Mouse (Mus musculus): Measurements from ENCODE around the gene Cactin. TPM values are rescaled to one million over a fixed set of nuclear protein-coding genes. Genes with fewer than 3 reads are reported as not detected.

Gene Cactin
- polyA plus RNA-seq, 1 experiment from 2014 or later = 18.7 TPM

DNA sequence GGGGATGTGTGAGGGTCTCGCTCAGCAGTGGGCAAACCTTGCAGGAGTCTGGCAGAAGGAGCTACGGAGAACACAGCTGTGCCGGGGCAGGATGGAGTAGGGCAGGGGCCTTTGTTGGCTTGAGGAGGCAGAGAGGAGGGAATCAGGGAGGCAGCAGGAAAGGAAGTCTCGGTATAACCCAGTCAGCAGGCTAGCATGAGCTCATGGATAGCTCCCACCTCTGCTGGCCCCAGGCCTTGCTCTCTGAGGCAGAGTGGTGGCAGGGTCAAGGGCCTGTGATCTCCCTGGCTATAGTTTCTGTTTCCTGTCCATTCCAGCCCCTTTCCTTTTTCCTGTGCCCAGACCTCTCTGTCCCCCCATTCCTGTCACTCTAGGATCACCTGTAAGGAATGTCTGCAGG lies 18.6 kb upstream of the Cactin start:
- 67% methylated on average over 4 of the region's 4 CpGs for WGBS (ENCODE audit: insufficient replicate concordance)
- peak overlapping the region; percentile 24; the same call in 1 of the 2 replicates for H3K4me2 ChIP-seq (ENCODE audit: low read depth, low read length)
- peaks cover 77% of the 10 kb centered on the region for H3K4me1 ChIP-seq (ENCODE audit: control insufficient read depth, low read depth, low read length)
- no peak overlapping the region for H3K4me3 ChIP-seq (ENCODE audit: low read depth, low read length)
- peak overlapping the region; percentile 4; the same call in 1 of the 2 replicates for H3K27ac ChIP-seq (ENCODE audit: low read length)
- no peak for ATAC-seq (ENCODE audit: low read depth)
- H3K9me3 ChIP-seq (replicated peaks; ENCODE audit: control insufficient read depth, low read length) = no peaks in the 10 kb centered on the region
- peaks cover 11% of the 10 kb centered on the region for H3K36me3 ChIP-seq (ENCODE audit: control insufficient read depth, insufficient read depth)
- H3K27me3 ChIP-seq (ENCODE audit: control insufficient read depth, insufficient read depth, low read depth, low read length) = no peaks in the 10 kb centered on the region
- H3K9ac ChIP-seq (ENCODE audit: low read depth, low read length) = peak overlapping the region; percentile 24; the same call in 1 of the 2 replicates

DNA sequence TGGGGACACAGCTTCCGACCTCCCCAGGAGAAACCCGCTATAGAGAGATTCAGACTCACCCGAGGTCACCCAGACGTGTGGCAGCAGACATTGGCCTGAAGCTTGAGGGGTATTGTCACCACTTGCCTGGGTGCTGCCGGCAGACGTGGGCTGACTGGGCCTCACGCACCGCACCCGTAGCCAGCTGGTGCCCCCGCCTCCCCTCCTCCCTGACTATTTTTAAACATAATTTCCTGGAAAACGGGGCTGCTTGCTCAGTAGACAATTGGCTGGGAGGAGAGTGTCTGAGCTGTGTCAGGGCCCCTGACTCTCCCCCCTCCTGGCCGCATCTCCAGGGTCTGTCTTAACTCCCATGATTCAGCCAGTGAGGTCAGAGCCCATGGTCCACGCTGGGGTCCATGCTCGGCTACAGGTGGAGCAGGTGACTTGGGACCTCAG lies 18.1 kb upstream of the Cactin start:
- H3K36me3 ChIP-seq (ENCODE audit: control insufficient read depth, insufficient read depth) = peaks cover 14% of the 10 kb centered on the region
- H3K27ac ChIP-seq (ENCODE audit: low read length) = peak overlapping the region; percentile 4; the same call in 1 of the 2 replicates
- H3K4me1 ChIP-seq (ENCODE audit: control insufficient read depth, low read depth, low read length) = peaks cover 72% of the 10 kb centered on the region
- H3K4me3 ChIP-seq (ENCODE audit: low read depth, low read length) = no peak overlapping the region
- H3K27me3 ChIP-seq (ENCODE audit: control insufficient read depth, insufficient read depth, low read depth, low read length) = no peaks in the 10 kb centered on the region
- no peaks in the 10 kb centered on the region for H3K9me3 ChIP-seq (replicated peaks; ENCODE audit: control insufficient read depth, low read length)
- peak overlapping the region; percentile 24; the same call in 1 of the 2 replicates for H3K4me2 ChIP-seq (ENCODE audit: low read depth, low read length)
- 14% methylated on average over 14 of the region's 14 CpGs for WGBS (ENCODE audit: insufficient replicate concordance)
- 0 out of 2 replicates have a peak overlapping the region, but pooled peaks have one; percentile 29 for H3K9ac ChIP-seq (ENCODE audit: low read depth, low read length)
- ATAC-seq (ENCODE audit: low read depth) = no peak

DNA sequence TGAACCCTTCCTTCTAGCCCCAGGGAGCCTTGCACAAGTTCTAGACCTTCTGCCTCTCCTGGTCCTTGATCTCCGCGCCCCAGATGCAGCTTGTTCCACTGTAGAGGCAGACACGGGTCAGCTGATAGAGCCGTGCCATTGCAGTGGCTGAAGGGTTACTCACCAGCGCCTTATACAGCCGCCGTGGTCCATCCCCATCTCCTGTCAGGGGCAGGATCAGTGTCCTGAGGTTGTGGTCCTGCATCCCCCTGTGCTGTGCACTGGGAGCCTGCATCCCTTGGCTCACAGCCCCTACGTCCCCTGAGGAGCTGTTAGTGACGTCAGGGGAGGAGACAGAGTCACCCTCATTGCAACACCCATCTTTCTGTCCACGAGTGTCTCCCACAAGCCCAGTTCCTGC lies 17.6 kb upstream of the Cactin start:
- Histone ChIP-seq H3K27me3 (ENCODE audit: control insufficient read depth, insufficient read depth, low read depth, low read length) (no peaks in the 10 kb centered on the region), H3K4me2 (ENCODE audit: low read depth, low read length) (0 out of 2 replicates have a peak overlapping the region, but pooled peaks have one; percentile 24), H3K4me1 (ENCODE audit: control insufficient read depth, low read depth, low read length) (peaks cover 67% of the 10 kb centered on the region), H3K27ac (ENCODE audit: low read length) (no peak overlapping the region), H3K9me3 (replicated peaks; ENCODE audit: control insufficient read depth, low read length) (no peaks in the 10 kb centered on the region), H3K4me3 (ENCODE audit: low read depth, low read length) (no peak overlapping the region), H3K9ac (ENCODE audit: low read depth, low read length) (no peak overlapping the region), H3K36me3 (ENCODE audit: control insufficient read depth, insufficient read depth) (peaks cover 17% of the 10 kb centered on the region)
- 30% methylated on average over 10 of the region's 10 CpGs for WGBS (ENCODE audit: insufficient replicate concordance)
- no peak for ATAC-seq (ENCODE audit: low read depth)

DNA sequence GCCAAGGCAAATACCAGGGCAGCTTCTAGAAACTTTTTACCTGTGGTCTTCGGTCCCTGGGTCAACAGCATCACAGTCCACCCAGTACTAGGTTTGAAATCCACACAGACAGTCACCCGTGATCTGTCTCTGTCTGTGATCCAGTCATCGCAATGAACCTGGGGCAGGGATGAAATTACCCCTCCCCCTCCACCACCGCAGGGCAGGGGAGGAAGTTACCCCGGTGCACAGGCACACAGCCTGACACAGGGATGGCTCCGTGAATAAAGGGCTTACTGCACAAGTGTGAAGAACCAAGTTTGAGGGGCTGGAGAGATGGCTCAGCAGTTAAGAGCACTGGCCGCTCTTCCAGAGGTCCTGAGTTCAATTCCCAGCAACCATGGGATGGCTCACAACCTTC lies 17.1 kb upstream of the Cactin start:
- H3K4me2 ChIP-seq (ENCODE audit: low read depth, low read length) = no peak overlapping the region
- H3K4me3 ChIP-seq (ENCODE audit: low read depth, low read length) = no peak overlapping the region
- H3K27ac ChIP-seq (ENCODE audit: low read length) = no peak overlapping the region
- peaks cover 62% of the 10 kb centered on the region for H3K4me1 ChIP-seq (ENCODE audit: control insufficient read depth, low read depth, low read length)
- no peaks in the 10 kb centered on the region for H3K9me3 ChIP-seq (replicated peaks; ENCODE audit: control insufficient read depth, low read length)
- H3K36me3 ChIP-seq (ENCODE audit: control insufficient read depth, insufficient read depth) = peaks cover 18% of the 10 kb centered on the region
- H3K9ac ChIP-seq (ENCODE audit: low read depth, low read length) = no peak overlapping the region
- H3K27me3 ChIP-seq (ENCODE audit: control insufficient read depth, insufficient read depth, low read depth, low read length) = no peaks in the 10 kb centered on the region
- 34% methylated on average over 7 of the region's 7 CpGs for WGBS (ENCODE audit: insufficient replicate concordance)
- no peak for ATAC-seq (ENCODE audit: low read depth)

DNA sequence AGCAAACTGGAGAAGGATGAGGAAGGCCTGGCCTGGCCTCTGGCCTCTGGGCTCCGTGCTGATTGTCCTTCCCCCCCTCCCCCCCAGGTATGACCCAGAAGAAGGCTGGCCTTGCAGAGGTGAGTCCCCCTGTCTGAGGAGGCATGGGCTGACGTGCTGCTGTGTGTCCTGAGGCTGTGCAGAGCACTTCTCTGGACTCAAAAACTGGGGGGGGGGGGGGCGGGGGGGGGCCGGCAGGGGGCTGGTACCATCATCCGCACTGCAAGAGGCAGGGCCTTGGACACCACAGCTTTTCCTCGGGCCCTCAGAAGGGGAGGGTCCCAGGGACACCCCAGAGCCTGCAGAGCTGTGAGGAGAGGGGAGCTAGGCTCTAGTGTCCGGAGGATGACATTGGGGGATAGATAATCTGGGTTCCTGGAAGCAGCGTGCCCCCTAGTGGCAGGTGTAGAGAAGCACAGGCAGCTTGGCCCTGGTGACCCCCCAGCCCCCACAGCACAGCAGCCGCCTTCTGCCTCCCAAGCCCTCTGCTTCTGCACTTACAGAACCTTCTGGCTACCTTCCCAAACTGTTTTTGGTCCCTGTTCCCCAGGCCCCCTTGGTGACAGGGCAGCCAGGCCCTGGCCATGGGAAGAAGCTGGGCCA lies 16.2 kb upstream of the Cactin start:
- Histone ChIP-seq H3K36me3 (ENCODE audit: control insufficient read depth, insufficient read depth) (peaks cover 25% of the 10 kb centered on the region), H3K4me3 (ENCODE audit: low read depth, low read length) (no peak overlapping the region), H3K4me2 (ENCODE audit: low read depth, low read length) (no peak overlapping the region), H3K4me1 (ENCODE audit: control insufficient read depth, low read depth, low read length) (peaks cover 53% of the 10 kb centered on the region), H3K27ac (ENCODE audit: low read length) (no peak overlapping the region), H3K27me3 (ENCODE audit: control insufficient read depth, insufficient read depth, low read depth, low read length) (no peaks in the 10 kb centered on the region), H3K9me3 (replicated peaks; ENCODE audit: control insufficient read depth, low read length) (no peaks in the 10 kb centered on the region), H3K9ac (ENCODE audit: low read depth, low read length) (no peak overlapping the region)
- ATAC-seq (ENCODE audit: low read depth) = peak; percentile 10; the same call in 1 of the 2 replicates
- 16% methylated on average over 6 of the region's 9 CpGs for WGBS (ENCODE audit: insufficient replicate concordance)

DNA sequence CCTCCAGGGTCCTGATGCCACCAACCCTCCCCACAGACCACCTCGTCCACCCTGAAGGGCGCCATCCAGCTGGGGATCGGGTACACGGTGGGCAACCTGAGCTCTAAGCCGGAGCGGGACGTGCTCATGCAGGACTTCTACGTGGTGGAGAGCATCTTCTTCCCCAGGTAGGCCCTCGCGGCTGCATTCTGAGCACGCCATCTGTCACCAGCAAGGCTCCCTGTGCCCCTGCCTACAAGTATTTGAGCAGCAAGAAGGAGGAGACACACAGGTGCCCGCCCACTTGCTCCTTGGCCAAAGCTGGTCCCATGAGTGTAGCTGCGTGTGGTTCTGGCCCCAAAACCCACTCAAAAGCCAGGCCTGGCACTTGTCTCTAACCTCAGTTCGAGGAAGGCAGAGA lies 15.2 kb upstream of the Cactin start:
- no peaks in the 10 kb centered on the region for H3K9me3 ChIP-seq (replicated peaks; ENCODE audit: control insufficient read depth, low read length)
- H3K36me3 ChIP-seq (ENCODE audit: control insufficient read depth, insufficient read depth) = peaks cover 25% of the 10 kb centered on the region
- H3K9ac ChIP-seq (ENCODE audit: low read depth, low read length) = no peak overlapping the region
- WGBS (ENCODE audit: insufficient replicate concordance) = 84% methylated on average over 14 of the region's 14 CpGs
- ATAC-seq (ENCODE audit: low read depth) = no peak
- no peak overlapping the region for H3K27ac ChIP-seq (ENCODE audit: low read length)
- H3K4me2 ChIP-seq (ENCODE audit: low read depth, low read length) = no peak overlapping the region
- H3K4me3 ChIP-seq (ENCODE audit: low read depth, low read length) = no peak overlapping the region
- H3K4me1 ChIP-seq (ENCODE audit: control insufficient read depth, low read depth, low read length) = peaks cover 44% of the 10 kb centered on the region
- H3K27me3 ChIP-seq (ENCODE audit: control insufficient read depth, insufficient read depth, low read depth, low read length) = no peaks in the 10 kb centered on the region

DNA sequence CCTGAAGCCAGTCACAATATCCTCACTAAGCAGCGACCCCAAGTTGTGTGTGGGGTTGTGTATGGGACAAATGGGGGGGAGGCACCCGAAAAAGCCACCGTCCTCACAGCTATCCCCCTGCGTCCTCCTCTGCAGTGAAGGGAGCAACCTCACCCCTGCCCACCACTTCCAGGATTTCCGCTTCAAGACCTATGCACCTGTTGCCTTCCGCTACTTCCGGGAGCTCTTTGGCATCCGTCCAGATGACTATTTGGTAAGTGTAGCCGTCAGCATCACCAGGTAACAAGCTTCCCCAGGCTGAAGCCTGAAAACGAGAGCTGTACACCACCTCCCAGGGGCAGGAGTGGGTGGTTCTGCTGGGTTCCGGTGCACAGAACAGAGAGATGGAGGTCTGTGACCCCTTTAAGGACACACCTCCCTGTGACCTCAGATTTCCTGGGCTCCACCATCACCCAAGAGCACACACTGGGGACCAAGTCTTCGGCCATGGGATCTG lies 14.7 kb upstream of the Cactin start:
- Histone ChIP-seq H3K27ac (ENCODE audit: low read length) (no peak overlapping the region), H3K27me3 (ENCODE audit: control insufficient read depth, insufficient read depth, low read depth, low read length) (no peaks in the 10 kb centered on the region), H3K9ac (ENCODE audit: low read depth, low read length) (no peak overlapping the region), H3K9me3 (replicated peaks; ENCODE audit: control insufficient read depth, low read length) (no peaks in the 10 kb centered on the region), H3K4me3 (ENCODE audit: low read depth, low read length) (no peak overlapping the region), H3K4me1 (ENCODE audit: control insufficient read depth, low read depth, low read length) (peaks cover 39% of the 10 kb centered on the region), H3K36me3 (ENCODE audit: control insufficient read depth, insufficient read depth) (peaks cover 25% of the 10 kb centered on the region), H3K4me2 (ENCODE audit: low read depth, low read length) (no peak overlapping the region)
- ATAC-seq (ENCODE audit: low read depth) = no peak
- 81% methylated on average over 12 of the region's 12 CpGs for WGBS (ENCODE audit: insufficient replicate concordance)

DNA sequence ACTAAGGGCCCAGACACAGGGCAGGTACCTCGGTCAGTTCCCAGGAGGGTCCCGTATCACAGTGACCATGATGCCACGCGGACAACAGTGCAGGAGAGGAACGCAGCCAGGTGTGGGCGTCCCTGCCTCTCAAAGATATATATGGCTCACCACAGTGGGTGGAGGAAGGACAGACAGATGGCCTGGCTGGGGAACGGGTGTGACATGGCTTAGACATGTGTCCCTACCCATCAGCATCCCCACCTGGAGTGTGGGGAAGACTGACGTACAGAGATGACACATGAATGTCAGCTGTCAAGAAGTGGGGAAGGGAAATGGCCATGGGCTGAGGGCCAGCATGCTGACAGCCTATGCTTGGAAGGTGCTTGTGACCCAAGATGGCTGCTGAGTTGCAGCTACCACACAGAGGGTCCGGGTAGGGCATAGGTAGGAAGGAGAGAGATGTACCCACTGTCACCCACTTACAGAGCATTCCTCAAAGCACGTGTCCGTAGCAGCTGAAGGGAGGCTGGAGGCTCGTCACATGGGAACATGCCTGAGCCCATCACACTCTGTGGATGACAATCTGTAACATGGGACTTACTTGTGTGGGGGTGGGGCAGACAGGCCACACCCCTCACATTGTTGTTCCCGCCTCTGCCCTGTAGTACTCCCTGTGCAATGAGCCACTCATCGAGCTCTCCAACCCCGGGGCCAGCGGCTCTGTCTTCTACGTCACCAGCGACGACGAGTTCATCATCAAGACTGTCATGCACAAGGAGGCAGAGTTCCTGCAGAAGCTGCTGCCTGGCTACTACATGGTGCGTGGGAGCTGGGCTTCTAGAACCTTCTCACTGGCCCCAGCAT lies 13.8 kb upstream of the Cactin start:
- Histone ChIP-seq H3K27ac (ENCODE audit: low read length) (no peak overlapping the region), H3K4me3 (ENCODE audit: low read depth, low read length) (no peak overlapping the region), H3K4me2 (ENCODE audit: low read depth, low read length) (no peak overlapping the region), H3K36me3 (ENCODE audit: control insufficient read depth, insufficient read depth) (peaks cover 25% of the 10 kb centered on the region), H3K9ac (ENCODE audit: low read depth, low read length) (no peak overlapping the region), H3K9me3 (replicated peaks; ENCODE audit: control insufficient read depth, low read length) (no peaks in the 10 kb centered on the region), H3K4me1 (ENCODE audit: control insufficient read depth, low read depth, low read length) (peaks cover 30% of the 10 kb centered on the region), H3K27me3 (ENCODE audit: control insufficient read depth, insufficient read depth, low read depth, low read length) (no peaks in the 10 kb centered on the region)
- ATAC-seq (ENCODE audit: low read depth) = no peak
- 83% methylated on average over 21 of the region's 21 CpGs for WGBS (ENCODE audit: insufficient replicate concordance)

DNA sequence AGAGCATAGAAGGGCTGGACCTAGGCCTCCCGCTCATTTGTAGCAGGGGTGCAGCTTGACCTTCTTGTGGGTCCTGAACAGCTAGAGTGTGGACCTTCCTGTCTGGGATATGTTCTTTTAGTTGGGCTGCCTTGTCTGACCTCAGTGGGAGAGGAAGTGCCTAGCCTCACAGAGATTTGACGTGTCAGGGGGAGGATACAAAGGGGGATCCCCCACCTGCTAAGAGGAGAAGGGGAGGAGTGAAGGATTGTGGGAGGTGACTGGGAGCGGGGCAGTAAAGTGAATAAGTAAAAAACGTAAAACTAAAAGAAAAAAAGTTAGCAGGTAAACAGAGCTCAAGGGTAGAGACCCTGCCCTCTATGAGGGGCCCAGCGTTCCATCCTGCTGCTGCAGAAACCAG lies 11.3 kb upstream of the Cactin start:
- no peak overlapping the region for H3K27ac ChIP-seq (ENCODE audit: low read length)
- ATAC-seq (ENCODE audit: low read depth) = no peak
- WGBS (ENCODE audit: insufficient replicate concordance) = 72% methylated on average over 5 of the region's 5 CpGs
- H3K9me3 ChIP-seq (replicated peaks; ENCODE audit: control insufficient read depth, low read length) = no peaks in the 10 kb centered on the region
- H3K4me2 ChIP-seq (ENCODE audit: low read depth, low read length) = no peak overlapping the region
- H3K36me3 ChIP-seq (ENCODE audit: control insufficient read depth, insufficient read depth) = peaks cover 31% of the 10 kb centered on the region
- H3K4me3 ChIP-seq (ENCODE audit: low read depth, low read length) = no peak overlapping the region
- no peak overlapping the region for H3K9ac ChIP-seq (ENCODE audit: low read depth, low read length)
- peaks cover 6% of the 10 kb centered on the region for H3K4me1 ChIP-seq (ENCODE audit: control insufficient read depth, low read depth, low read length)
- no peaks in the 10 kb centered on the region for H3K27me3 ChIP-seq (ENCODE audit: control insufficient read depth, insufficient read depth, low read depth, low read length)
